Mouse (Mus musculus) left cerebral cortex, adult 9 months (tissue): ENCODE measurements at regions not wholly inside any gene's neighbourhood (a gene's known extent, or its start where the extent isn't known, plus 50 kb on each side); places are given as distances from the start of the nearest gene placed in this dataset.
"Not testable (repeated sequence)": the region's sequence is repeated elsewhere in the genome, so short reads cannot be mapped to it uniquely, and the experiment has no call there.

ENCODE experiments used
- DNase-seq, 2 experiments: peaks; one replicate each; pipeline ENCODE4 v3.0.0; 2022; ENCODE audit warnings: low spot score in 2 of 2

- no peak for DNase-seq
Measured at GRCm38 (mm10) chr12:47163171-47163570, 344.4 kb upstream of the Nova1 start.

- peak; percentile 13 to 17 for DNase-seq
Measured at GRCm38 (mm10) chr12:47162624-47163151, 344.0 kb upstream of the Nova1 start.

- DNase-seq = no peak
Measured at GRCm38 (mm10) chr12:47160626-47161025, 341.9 kb upstream of the Nova1 start.

GRCm38 (mm10) chr12:47155916-47156315, 337.2 kb upstream of the Nova1 start:
- DNase-seq = not testable (repeated sequence)

GRCm38 (mm10) chr12:47140677-47141076, 321.9 kb upstream of the Nova1 start:
- no peak for DNase-seq

GRCm38 (mm10) chr12:47129821-47130220, 311.1 kb upstream of the Nova1 start:
- no peak for DNase-seq

GRCm38 (mm10) chr12:47128596-47128995, 309.9 kb upstream of the Nova1 start:
- no peak for DNase-seq

- DNase-seq = no peak
Measured at GRCm38 (mm10) chr12:47121426-47121825, 302.7 kb upstream of the Nova1 start.

GRCm38 (mm10) chr12:47117504-47117903, 298.8 kb upstream of the Nova1 start:
- DNase-seq = no peak

- DNase-seq = no peak
Measured at GRCm38 (mm10) chr12:47089234-47089633, 270.5 kb upstream of the Nova1 start.

GRCm38 (mm10) chr12:47074961-47075360, 256.2 kb upstream of the Nova1 start:
- no peak for DNase-seq

- no peak for DNase-seq
Measured at GRCm38 (mm10) chr12:47052474-47052873, 233.7 kb upstream of the Nova1 start.

GRCm38 (mm10) chr12:47020810-47021348, 202.2 kb upstream of the Nova1 start:
- DNase-seq = no peak

- no peak for DNase-seq
Measured at GRCm38 (mm10) chr12:46992343-46992742, 173.6 kb upstream of the Nova1 start.

GRCm38 (mm10) chr12:46988972-46989371, 170.2 kb upstream of the Nova1 start:
- DNase-seq = no peak

GRCm38 (mm10) chr12:46950223-46950779, 131.6 kb upstream of the Nova1 start:
- DNase-seq = no peak

GRCm38 (mm10) chr12:46945707-46946106, 127.0 kb upstream of the Nova1 start:
- no peak for DNase-seq

GRCm38 (mm10) chr12:46931086-46931485, 112.4 kb upstream of the Nova1 start:
- no peak for DNase-seq

- no peak for DNase-seq
Measured at GRCm38 (mm10) chr12:46917286-46917685, 98.6 kb upstream of the Nova1 start.

- DNase-seq = no peak
Measured at GRCm38 (mm10) chr12:46878164-46878563, 59.4 kb upstream of the Nova1 start.

GRCm38 (mm10) chr12:46870130-46870529, 51.4 kb upstream of the Nova1 start:
- peak; percentile 3 to 5 for DNase-seq
